Mouse (Mus musculus): Measurements from ENCODE around the gene Ralgps1.
A peak's percentile ranks its signal among the peaks of the same experiment; 100 is the strongest.

Ralgps1 gene

GRCm38 (mm10) chr2:33237581-33237980 is 133.7 kb downstream of the Ralgps1 start:
- DNase-seq (ENCODE audit: low spot score): no peak

- DNase-seq (ENCODE audit: low spot score): no peak
Measured at GRCm38 (mm10) chr2:33234848-33235247, 136.4 kb downstream of the Ralgps1 start.

DNA sequence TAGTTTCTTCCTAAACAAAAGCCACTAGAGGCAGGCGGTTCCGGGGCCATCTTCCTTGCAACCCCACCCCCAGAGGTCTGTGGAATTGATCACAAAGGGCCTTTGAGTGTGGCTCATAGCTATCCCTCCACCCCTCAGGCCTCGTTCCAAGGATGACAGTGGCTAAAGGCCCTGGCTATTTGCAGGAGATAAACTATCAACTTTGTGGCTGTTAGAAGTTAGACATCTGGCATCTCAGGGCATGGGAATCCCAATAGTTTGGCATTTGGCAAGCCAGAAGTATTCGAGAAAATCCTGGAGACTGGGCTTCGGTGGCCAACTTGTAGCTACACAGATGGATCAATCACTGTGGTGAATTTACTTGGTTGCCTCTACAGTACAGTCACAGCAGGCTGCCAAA is 137.4 kb downstream of the Ralgps1 start:
- no peak for DNase-seq (ENCODE audit: low spot score)

DNA sequence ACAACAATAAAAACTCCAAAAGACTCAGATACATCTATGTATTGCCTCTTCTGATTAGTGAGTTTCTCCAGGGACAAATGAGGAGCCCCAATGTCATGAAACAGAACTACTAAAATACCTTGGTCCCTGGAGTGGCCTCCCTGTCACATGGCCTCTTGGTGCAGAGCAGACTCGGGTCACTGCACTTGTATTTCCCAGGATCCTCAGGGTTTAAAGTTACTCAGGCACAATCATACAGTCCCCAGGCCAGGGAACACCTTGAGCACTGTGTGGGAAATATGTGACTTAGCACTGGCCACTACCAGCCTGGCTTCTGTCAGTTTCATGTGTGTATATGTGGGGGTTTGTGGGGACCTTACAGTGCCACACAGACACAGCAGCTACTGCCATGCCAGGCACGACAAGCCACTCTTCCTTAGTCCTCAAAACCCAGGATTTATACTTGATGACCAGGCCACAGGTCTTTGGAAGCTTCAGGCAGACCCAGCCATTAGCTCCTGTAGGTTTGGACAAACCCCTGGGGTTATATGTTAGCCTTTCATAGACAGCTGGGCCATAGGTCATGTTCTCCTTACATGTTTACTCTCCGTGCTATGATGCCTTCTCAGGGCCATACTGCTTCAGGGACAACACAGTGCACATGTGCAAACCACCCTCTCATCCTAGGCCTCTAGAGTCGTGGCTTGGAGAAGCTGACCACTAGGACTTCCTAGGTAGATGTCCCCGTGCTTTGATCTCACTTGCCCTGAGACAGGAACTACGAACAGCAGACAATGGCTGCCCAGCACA is 138.3 kb downstream of the Ralgps1 start:
- no peak for DNase-seq (ENCODE audit: low spot score)

GRCm38 (mm10) chr2:33231788-33232187 is 139.5 kb downstream of the Ralgps1 start:
- no peak for DNase-seq (ENCODE audit: low spot score)

DNA sequence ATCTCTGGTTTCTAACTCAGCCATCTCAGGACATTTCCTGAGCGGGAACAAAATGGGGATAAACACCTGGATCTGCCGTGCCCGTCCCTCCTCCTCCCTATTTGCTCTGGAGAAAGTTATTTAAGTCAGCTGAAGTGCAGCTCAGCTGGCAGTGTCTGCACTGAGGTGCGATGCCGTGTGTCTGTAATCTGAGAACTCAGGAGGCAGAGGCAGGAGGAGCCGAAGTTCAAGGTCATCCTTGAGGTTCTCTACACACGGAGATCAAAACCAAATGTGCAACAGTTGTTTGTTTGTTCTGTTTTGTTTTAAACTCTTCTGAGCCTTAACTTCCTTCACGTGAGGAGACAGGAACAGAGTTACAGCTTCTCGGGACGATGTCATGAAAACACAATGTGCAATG is 140.6 kb downstream of the Ralgps1 start:
- no peak for DNase-seq (ENCODE audit: low spot score)

GRCm38 (mm10) chr2:33228551-33228950 is 142.7 kb downstream of the Ralgps1 start:
- DNase-seq (ENCODE audit: low spot score): no peak

DNA sequence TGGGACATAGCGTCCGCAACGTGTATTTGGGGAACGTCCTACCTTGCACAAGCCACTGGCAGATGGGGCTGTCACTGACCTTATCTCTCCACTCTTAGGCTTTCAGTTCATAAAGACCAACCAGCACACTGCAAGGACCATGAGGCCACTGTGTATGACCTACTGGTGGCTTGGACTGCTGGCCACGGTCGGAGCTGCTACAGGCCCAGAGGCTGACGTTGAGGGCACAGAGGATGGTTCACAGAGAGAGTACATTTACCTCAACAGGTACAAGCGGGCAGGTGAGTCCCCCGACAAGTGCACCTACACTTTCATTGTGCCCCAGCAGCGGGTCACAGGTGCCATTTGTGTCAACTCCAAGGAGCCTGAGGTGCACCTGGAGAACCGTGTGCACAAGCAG is 143.2 kb downstream of the Ralgps1 start:
- DNase-seq (ENCODE audit: low spot score): no peak

DNA sequence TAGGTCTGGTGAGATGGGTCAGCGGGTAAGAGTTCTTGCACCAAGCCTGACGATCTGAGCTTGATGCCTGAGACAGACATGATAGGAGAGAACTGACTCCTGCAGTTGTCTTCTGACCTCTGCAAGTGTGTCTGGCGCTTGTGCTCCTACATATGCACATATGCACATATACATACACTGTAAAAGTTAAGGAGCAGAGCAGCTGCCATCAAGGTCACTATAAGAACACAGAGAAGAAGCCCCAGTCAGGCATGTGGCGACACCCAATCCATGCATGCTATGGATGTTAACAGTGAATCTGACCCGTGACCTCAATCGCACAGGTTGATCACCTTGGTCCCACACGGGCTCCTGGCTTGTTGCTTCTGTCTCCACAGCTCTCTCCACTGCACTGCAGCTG is 145.4 kb downstream of the Ralgps1 start:
- no peak for DNase-seq (ENCODE audit: low spot score)

DNA sequence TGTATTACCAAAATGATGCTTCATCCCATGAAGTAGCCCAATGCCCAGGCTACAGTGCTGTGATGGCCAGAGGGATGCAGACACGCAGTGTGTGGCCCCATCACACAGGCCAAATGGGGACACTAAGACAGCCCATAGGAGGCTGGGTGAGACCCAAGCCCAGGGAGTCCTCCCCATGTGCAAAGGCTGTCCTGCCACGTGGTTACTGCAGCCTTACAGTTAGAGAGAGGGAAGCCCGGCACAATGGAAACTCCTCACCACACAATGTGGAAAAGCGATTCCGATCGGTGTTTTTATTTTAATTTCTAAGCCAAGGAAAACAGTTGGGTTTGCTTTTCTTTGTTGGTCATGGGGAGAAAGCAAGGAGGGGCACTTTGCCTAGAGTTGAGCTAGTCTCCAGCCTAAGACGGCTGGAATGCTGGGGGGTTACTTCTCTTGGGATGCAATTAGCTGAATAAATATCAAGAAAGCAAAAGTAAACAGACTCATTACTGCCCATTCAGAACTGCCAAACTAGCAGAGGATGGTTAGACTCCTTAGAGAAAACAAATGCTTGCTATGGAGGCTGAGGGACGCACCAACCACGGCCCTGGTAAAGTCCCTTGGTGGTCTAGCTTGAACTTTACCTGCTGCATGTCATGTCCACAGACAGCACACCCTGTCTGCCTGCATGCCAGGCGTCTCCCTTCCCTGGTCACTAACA is 147.5 kb downstream of the Ralgps1 start:
- DNase-seq (ENCODE audit: low spot score): no peak

DNA sequence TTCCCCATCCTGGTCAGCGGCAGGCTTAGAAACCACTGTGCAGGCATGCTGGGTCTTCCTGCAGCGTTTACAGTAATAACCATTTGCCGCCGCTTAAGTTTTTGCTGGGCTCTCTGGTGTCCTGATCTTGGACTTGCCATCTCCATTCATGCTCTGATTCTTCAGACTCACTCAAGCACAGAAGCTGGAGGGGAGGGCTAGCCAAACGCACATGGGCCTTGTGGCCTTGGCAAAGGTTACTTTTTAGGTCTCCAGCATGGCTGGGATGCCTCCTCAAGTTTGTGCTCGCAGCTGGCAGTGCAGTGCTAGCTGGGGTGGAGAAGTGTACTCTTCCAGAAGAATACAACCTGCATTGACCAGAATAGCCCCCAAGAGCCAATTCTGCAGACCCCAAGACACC is 148.8 kb downstream of the Ralgps1 start:
- DNase-seq (ENCODE audit: low spot score): no peak

- DNase-seq (ENCODE audit: low spot score): no peak
Measured at GRCm38 (mm10) chr2:33221339-33221900, 149.9 kb downstream of the Ralgps1 start.

GRCm38 (mm10) chr2:33220674-33221338 is 150.5 kb downstream of the Ralgps1 start:
- no peak for DNase-seq (ENCODE audit: low spot score)

GRCm38 (mm10) chr2:33220246-33220645 is 151.0 kb downstream of the Ralgps1 start:
- no peak for DNase-seq (ENCODE audit: low spot score)

DNA sequence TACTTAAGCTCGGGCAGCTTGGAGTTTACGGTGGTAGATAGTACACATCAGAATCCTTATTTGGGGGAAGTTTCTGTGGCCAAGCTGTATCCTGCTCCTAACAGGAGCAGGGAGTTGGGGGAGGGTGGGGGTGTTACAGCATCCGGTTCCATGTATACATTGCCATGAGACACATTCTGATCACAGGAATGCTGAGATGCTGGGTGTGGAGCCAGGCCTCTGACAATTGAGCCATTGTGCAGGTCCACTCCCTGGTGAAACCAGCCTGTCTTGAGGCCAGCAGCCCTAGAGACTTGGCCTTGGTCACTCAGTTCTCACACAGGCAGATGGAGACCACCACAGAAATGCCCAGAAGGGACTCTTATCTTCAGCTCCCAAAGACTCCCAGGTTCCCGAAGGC is 151.6 kb downstream of the Ralgps1 start:
- DNase-seq (ENCODE audit: low spot score): no peak

GRCm38 (mm10) chr2:33218903-33219625 is 152.2 kb downstream of the Ralgps1 start:
- DNase-seq (ENCODE audit: low spot score): no peak

DNA sequence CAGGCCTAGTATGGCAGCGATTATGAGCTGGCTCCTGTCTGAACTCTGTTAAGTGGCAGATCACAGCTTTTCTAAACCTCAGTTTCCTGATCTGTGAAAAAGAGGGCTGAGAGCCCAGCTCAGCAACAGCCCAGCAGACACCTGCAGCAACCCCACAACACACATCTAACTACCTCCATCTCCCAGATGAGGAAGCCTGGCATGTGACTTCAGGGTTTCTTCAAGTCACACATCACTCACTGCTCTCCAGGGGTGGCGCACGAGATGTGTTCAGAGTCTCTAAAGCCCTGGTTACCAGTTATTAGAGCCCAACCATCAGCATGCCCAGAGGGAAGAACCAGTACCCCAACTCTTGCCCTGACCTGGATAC is 153.9 kb downstream of the Ralgps1 start:
- no peak for DNase-seq (ENCODE audit: low spot score)

DNA sequence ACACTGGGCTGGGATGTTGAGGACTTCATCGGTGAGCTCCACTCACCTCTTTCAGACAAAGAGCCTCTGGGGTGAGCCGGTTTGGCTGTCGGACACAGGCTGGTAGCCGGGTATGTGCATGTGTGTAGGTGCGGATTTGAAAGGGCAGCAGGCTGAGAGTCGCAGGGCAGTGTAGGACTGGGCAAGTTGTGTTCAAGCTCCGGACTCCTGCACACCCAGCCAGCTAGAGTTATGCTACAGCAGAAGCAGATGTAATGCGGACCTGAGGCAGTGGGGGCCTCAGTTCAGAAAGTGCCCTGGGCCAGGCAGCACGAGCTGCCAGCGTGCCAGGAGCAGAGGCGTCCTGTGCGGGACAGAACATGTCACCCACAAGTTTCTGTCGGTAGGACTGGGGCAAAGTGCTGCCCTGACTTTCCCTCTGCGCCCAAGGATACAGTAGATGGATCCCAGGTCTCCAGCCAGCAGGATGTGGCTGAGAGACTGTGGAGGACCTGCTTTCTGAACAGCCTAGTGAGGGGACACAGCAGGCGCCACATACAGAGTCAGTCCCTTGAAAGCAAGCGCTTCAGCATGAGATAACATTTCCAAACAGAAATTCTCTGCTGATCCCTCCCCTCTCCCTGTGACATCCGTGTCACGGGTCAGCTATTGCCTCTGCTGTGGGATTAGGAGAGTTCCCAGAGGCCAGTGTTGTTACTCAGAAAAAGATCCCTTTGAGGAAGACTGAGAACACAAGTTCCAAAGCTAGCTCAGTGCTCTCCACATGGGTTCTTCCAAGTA is 154.5 kb downstream of the Ralgps1 start:
- DNase-seq (ENCODE audit: low spot score): no peak

GRCm38 (mm10) chr2:33215700-33216509 is 155.4 kb downstream of the Ralgps1 start, which contains the start of gene Angptl2:
Angptl2 (plus strand) TSS chr2:33216069.
- peak; percentile 92 for DNase-seq (ENCODE audit: low spot score)

DNA sequence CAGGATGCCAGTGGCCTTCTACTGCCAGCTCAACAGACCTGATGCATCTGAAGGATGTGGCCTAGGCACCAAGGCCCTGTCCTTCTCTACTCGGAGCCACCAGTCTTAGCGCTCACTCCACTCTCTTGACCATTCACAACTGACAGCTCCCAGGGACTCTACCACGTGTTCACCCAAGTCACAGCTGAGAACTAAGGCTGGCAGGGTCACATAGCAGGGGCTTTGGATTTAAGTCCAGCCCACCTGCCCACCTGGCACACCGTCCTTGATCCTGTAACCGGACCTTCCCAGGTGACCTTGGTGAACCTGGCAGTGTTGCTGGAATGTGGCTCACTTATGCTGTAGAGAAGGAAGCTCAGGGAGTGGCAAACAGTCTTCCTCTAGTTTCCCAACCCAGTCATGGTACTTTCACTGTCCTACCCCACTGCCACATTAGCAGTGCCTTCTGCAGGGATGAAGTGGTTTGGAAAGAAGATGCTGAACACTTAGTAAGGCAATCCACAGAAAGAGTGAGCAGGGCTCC is 156.0 kb downstream of the Ralgps1 start:
- DNase-seq (ENCODE audit: low spot score): no peak
